Comparison of ENCODE assay signal across 9 mouse cellular contexts in the genomic region with DNA sequence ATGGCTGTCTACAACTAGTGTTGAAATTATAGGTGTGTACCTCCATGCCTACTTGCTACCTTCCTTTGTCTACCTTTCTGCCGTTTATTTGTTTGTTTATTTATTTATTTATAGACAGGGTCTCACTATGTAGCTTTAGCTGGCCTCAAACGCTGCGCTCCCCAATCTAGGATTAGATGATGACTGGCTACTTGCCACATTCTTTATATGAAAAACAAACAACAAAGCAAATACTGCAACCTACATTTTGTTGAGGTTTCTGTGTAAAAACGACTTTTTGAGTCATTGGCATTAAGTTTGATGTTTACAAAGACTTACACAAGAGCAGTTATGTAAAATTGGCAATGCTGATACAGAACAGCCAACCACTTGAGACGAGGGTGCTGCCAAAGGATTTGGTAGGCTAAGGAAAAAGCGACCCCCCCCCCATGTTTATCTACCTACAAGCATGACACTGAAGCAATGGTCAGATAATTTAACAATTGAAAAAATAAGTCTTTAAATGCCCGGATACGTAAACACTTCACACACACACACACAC. TPM values are rescaled to one million over a fixed set of nuclear protein-coding genes. Genes with fewer than 3 reads are reported as not detected.
DNase-seq lines count a peak whose midpoint lies in the region; ATAC-seq lines count a peak whose summit lies in the region.
"Had no signal": no experiment of that assay in that cellular context is flagged by ENCODE, and none has a peak within 500 bp of the region (broad histone marks: within the 10 kb centered on the region; RNA-seq: fewer than 3 reads in every experiment).

No protein-coding gene starts in this region.

- H3K4me3 ChIP-seq in lung, embryonic 16.5 days (ENCODE audit: low read length), result peak overlapping the region; percentile 99
- peak overlapping the region; percentile 67 for H3K4me3 ChIP-seq in embryonic facial prominence, embryonic 15.5 days (replicated peaks)
- peak overlapping the region; percentile 100 for H3K4me3 ChIP-seq in limb, embryonic 11.5 days (ENCODE audit: low read depth, low read length)
- peak overlapping the region; percentile 97 for H3K4me3 ChIP-seq in neural tube, embryonic 15.5 days (replicated peaks)

- WGBS in lung, embryonic 16.5 days, result 44% methylated on average over 8 of the region's 8 CpGs
- WGBS in embryonic facial prominence, embryonic 15.5 days, result 54% methylated on average over 8 of the region's 8 CpGs
- WGBS in limb, embryonic 11.5 days, result 80% methylated on average over 8 of the region's 8 CpGs
- WGBS in neural tube, embryonic 15.5 days, result 69% methylated on average over 8 of the region's 8 CpGs

- H3K4me2 ChIP-seq in lung, embryonic 16.5 days (ENCODE audit: low read depth, low read length), result peak overlapping the region; percentile 91
- peak overlapping the region; percentile 56 for H3K4me2 ChIP-seq in embryonic facial prominence, embryonic 15.5 days (replicated peaks)
- peak overlapping the region; percentile 80; the same call in 1 of the 2 replicates for H3K4me2 ChIP-seq in limb, embryonic 11.5 days (ENCODE audit: low read depth, severe bottlenecking)
- H3K4me2 ChIP-seq in neural tube, embryonic 15.5 days, result peak overlapping the region; percentile 72

- no peaks in the 10 kb centered on the region for H3K27me3 ChIP-seq in lung, embryonic 16.5 days (ENCODE audit: control insufficient read depth, insufficient read depth, low read depth, low read length)
- no peaks in the 10 kb centered on the region for H3K27me3 ChIP-seq in embryonic facial prominence, embryonic 15.5 days
- no peaks in the 10 kb centered on the region for H3K27me3 ChIP-seq in limb, embryonic 11.5 days (ENCODE audit: control insufficient read depth, insufficient read depth, low read length)
- no peaks in the 10 kb centered on the region for H3K27me3 ChIP-seq in neural tube, embryonic 15.5 days (replicated peaks)

- no peak overlapping the region for H3K27ac ChIP-seq in lung, embryonic 16.5 days (ENCODE audit: low read length)
- no peak overlapping the region for H3K27ac ChIP-seq in embryonic facial prominence, embryonic 15.5 days (replicated peaks)
- no peak overlapping the region for H3K27ac ChIP-seq in limb, embryonic 11.5 days (replicated peaks; ENCODE audit: low read depth, low read length)
- H3K27ac ChIP-seq in neural tube, embryonic 15.5 days (replicated peaks), result no peak overlapping the region

- H3K4me1 ChIP-seq in lung, embryonic 16.5 days (replicated peaks; ENCODE audit: control insufficient read depth, insufficient read depth, low read length), result peaks cover 23% of the 10 kb centered on the region
- peaks cover 29% of the 10 kb centered on the region for H3K4me1 ChIP-seq in embryonic facial prominence, embryonic 15.5 days
- H3K4me1 ChIP-seq in limb, embryonic 11.5 days (ENCODE audit: control insufficient read depth, insufficient read depth, low read length), result peaks cover 9% of the 10 kb centered on the region
- peaks cover 44% of the 10 kb centered on the region for H3K4me1 ChIP-seq in neural tube, embryonic 15.5 days

- no peaks in the 10 kb centered on the region for H3K9me3 ChIP-seq in lung, embryonic 16.5 days (ENCODE audit: control insufficient read depth, low read length)
- no peaks in the 10 kb centered on the region for H3K9me3 ChIP-seq in embryonic facial prominence, embryonic 15.5 days (replicated peaks)
- no peaks in the 10 kb centered on the region for H3K9me3 ChIP-seq in limb, embryonic 11.5 days (ENCODE audit: control insufficient read depth, low read length)
- H3K9me3 ChIP-seq in neural tube, embryonic 15.5 days (replicated peaks), result no peaks in the 10 kb centered on the region

- DNase-seq in lung, postnatal 10 days, result no peak
- no peak for DNase-seq in limb, embryonic 11.5 days (ENCODE audit: low spot score)
- DNase-seq in adrenal gland, postnatal 36 days, result no peak
- DNase-seq in cerebellum, postnatal 36 days, result no peak
- no peak for DNase-seq in left cerebral cortex, adult 18-20 months (ENCODE audit: low spot score in 2 of 2)
- DNase-seq: kidney, postnatal 25 days had no signal

- peaks cover 6% of the 10 kb centered on the region for H3K36me3 ChIP-seq in lung, embryonic 16.5 days (ENCODE audit: control insufficient read depth, insufficient read depth, low read length)
- peaks cover 11% of the 10 kb centered on the region for H3K36me3 ChIP-seq in embryonic facial prominence, embryonic 15.5 days
- peaks cover 5% of the 10 kb centered on the region; the same call in 1 of the 2 replicates for H3K36me3 ChIP-seq in limb, embryonic 11.5 days (ENCODE audit: control insufficient read depth, insufficient read depth, low read length)
- H3K36me3 ChIP-seq in neural tube, embryonic 15.5 days, result peaks cover 13% of the 10 kb centered on the region

- ATAC-seq in lung, embryonic 16.5 days (ENCODE audit: low read depth), result no peak
- no peak for ATAC-seq in embryonic facial prominence, embryonic 15.5 days (ENCODE audit: insufficient number of reproducible peaks, low FRiP score, low TSS enrichment, low read depth)
- no peak for ATAC-seq in limb, embryonic 11.5 days (ENCODE audit: insufficient number of reproducible peaks, low FRiP score, low TSS enrichment, low read depth)
- ATAC-seq in neural tube, embryonic 15.5 days (ENCODE audit: low FRiP score), result no peak

- H3K9ac ChIP-seq in lung, embryonic 16.5 days (ENCODE audit: low read length), result peak overlapping the region; percentile 48; the same call in 1 of the 2 replicates
- no peak overlapping the region for H3K9ac ChIP-seq in embryonic facial prominence, embryonic 15.5 days
- H3K9ac ChIP-seq in limb, embryonic 11.5 days (ENCODE audit: low read length), result no peak overlapping the region
- no peak overlapping the region for H3K9ac ChIP-seq in neural tube, embryonic 15.5 days (replicated peaks)

RNA-seq across cellular contexts. Expression of gene Rhbdd3, which starts 2.2 kb away (rescaled TPM):
- polyA plus RNA-seq in lung, embryonic 16.5 days (2015; fragmentation: Nextera tagmentation; extraction: Ambion mirVana), result 23.8 and 26.3 TPM in 2 replicates
- 28.8 and 29.4 TPM in 2 replicates for polyA plus RNA-seq in embryonic facial prominence, embryonic 15.5 days (2015; fragmentation: Nextera tagmentation; extraction: Ambion mirVana)
- 19.3 and 20.5 TPM in 2 replicates for polyA plus RNA-seq in limb, embryonic 11.5 days (2014; fragmentation: Nextera tagmentation; extraction: Ambion mirVana)
- polyA plus RNA-seq in neural tube, embryonic 15.5 days (2015; fragmentation: Nextera tagmentation; extraction: Ambion mirVana), result 40.0 and 41.5 TPM in 2 replicates
- total RNA-seq in adrenal gland, postnatal 36 days (2021), result 10 to 100 TPM; 17.3 to 27.7 TPM
- total RNA-seq in left cerebral cortex, adult 18-20 months (2021), result 10 to 100 TPM; 22.9 to 23.3 TPM

RNA-seq across cellular contexts. Expression of gene Ewsr1, which starts 2.5 kb away (rescaled TPM):
- 709 and 717 TPM in 2 replicates for polyA plus RNA-seq in lung, embryonic 16.5 days (2015; fragmentation: Nextera tagmentation; extraction: Ambion mirVana)
- polyA plus RNA-seq in embryonic facial prominence, embryonic 15.5 days (2015; fragmentation: Nextera tagmentation; extraction: Ambion mirVana), result 691 and 729 TPM in 2 replicates
- polyA plus RNA-seq in limb, embryonic 11.5 days (2014; fragmentation: Nextera tagmentation; extraction: Ambion mirVana), result 497 and 511 TPM in 2 replicates
- polyA plus RNA-seq in neural tube, embryonic 15.5 days (2015; fragmentation: Nextera tagmentation; extraction: Ambion mirVana), result 533 and 582 TPM in 2 replicates
- total RNA-seq in adrenal gland, postnatal 36 days (2021), result 100 to 1,000 TPM; 219 to 230 TPM
- 100 to 1,000 TPM; 265 to 298 TPM for total RNA-seq in left cerebral cortex, adult 18-20 months (2021)

RNA-seq across cellular contexts. Expression of gene Gas2l1, which starts 31.4 kb away (rescaled TPM):
- polyA plus RNA-seq in lung, embryonic 16.5 days (2015; fragmentation: Nextera tagmentation; extraction: Ambion mirVana), result 18.6 and 19.3 TPM in 2 replicates
- polyA plus RNA-seq in embryonic facial prominence, embryonic 15.5 days (2015; fragmentation: Nextera tagmentation; extraction: Ambion mirVana), result 39.0 and 43.3 TPM in 2 replicates
- polyA plus RNA-seq in limb, embryonic 11.5 days (2014; fragmentation: Nextera tagmentation; extraction: Ambion mirVana), result 30.3 and 34.2 TPM in 2 replicates
- 25.9 and 26.0 TPM in 2 replicates for polyA plus RNA-seq in neural tube, embryonic 15.5 days (2015; fragmentation: Nextera tagmentation; extraction: Ambion mirVana)
- total RNA-seq in adrenal gland, postnatal 36 days (2021), result 10 to 100 TPM; 41.4 to 50.8 TPM
- total RNA-seq in left cerebral cortex, adult 18-20 months (2021), result 10 to 100 TPM; 83.7 to 92.5 TPM

RNA-seq across cellular contexts. Expression of gene Rasl10a, which starts 38.6 kb away (rescaled TPM):
- 0.45 and 0.92 TPM in 2 replicates for polyA plus RNA-seq in lung, embryonic 16.5 days (2015; fragmentation: Nextera tagmentation; extraction: Ambion mirVana)
- polyA plus RNA-seq in embryonic facial prominence, embryonic 15.5 days (2015; fragmentation: Nextera tagmentation; extraction: Ambion mirVana), result 4.1 TPM in 2 replicates
- 0.84 and 0.91 TPM in 2 replicates for polyA plus RNA-seq in limb, embryonic 11.5 days (2014; fragmentation: Nextera tagmentation; extraction: Ambion mirVana)
- polyA plus RNA-seq in neural tube, embryonic 15.5 days (2015; fragmentation: Nextera tagmentation; extraction: Ambion mirVana), result 2.8 and 2.9 TPM in 2 replicates
- under 1 TPM in 1 of 2 experiments, not detected in 1; 0.56 TPM for total RNA-seq in adrenal gland, postnatal 36 days (2021)
- total RNA-seq in left cerebral cortex, adult 18-20 months (2021), result 10 to 100 TPM; 78.2 to 86.3 TPM

RNA-seq across cellular contexts. Expression of gene Emid1, which starts 55.5 kb away (rescaled TPM):
- polyA plus RNA-seq in lung, embryonic 16.5 days (2015; fragmentation: Nextera tagmentation; extraction: Ambion mirVana), result 46.7 and 52.2 TPM in 2 replicates
- polyA plus RNA-seq in embryonic facial prominence, embryonic 15.5 days (2015; fragmentation: Nextera tagmentation; extraction: Ambion mirVana), result 64.0 and 67.1 TPM in 2 replicates
- 9.9 and 11.5 TPM in 2 replicates for polyA plus RNA-seq in limb, embryonic 11.5 days (2014; fragmentation: Nextera tagmentation; extraction: Ambion mirVana)
- 20.1 and 30.6 TPM in 2 replicates for polyA plus RNA-seq in neural tube, embryonic 15.5 days (2015; fragmentation: Nextera tagmentation; extraction: Ambion mirVana)
- 1 to 10 TPM; 7.8 to 9.0 TPM for total RNA-seq in adrenal gland, postnatal 36 days (2021)
- 1 to 10 TPM; 3.6 to 5.3 TPM for total RNA-seq in left cerebral cortex, adult 18-20 months (2021)
